ENCODE assay signal across 8 mouse cellular contexts in the genomic region with DNA sequence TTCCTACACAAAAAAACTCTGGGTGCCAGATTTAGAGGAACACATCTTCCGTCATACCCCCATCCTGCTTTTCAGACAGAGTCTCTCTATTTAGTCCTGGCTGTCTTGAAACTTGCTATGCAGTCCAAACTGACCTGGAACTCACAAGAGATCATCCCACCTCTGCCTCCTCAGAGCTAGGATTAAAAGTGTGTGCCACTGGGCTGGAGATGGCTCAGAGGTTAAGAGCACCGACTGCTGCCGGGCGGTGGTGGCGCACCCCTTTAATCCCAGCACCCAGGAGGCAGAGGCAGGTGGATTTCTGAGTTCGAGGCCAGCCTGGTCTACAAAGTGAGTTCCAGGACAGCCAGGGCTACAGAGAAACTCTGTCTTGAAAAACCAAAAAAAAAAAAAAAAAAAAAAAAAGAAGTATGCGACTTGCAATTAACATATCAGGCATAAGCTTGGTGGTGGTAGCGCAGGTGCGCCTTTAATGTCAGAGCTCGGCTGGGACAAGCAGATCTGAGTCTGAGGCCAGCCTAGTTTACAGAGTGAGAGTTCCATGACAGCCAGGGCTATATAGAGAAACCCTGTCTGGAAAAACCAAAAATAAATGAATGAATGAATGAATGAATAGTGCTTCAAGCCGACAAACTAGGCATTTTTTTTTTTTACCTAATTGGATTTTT. TPM values are rescaled to one million over a fixed set of nuclear protein-coding genes. Genes with fewer than 3 reads are reported as not detected.
DNase-seq lines count a peak whose midpoint lies in the region; ATAC-seq and TF ChIP-seq lines count a peak whose summit lies in the region.

No protein-coding gene starts in this region.

- peak overlapping the region; percentile 91 for H3K4me2 ChIP-seq in heart, embryonic 13.5 days
- peak overlapping the region; percentile 77 for H3K4me2 ChIP-seq in forebrain, embryonic 15.5 days (replicated peaks)
- H3K4me2 ChIP-seq in liver, embryonic 16.5 days (ENCODE audit: low read depth, low read length), result peak overlapping the region; percentile 84

- peak overlapping the region; percentile 93 for H3K9ac ChIP-seq in heart, embryonic 13.5 days
- H3K9ac ChIP-seq in ES-E14 (ENCODE audit: insufficient read depth, low read depth, low read length, poor library complexity, severe bottlenecking), result 0 out of 2 replicates have a peak overlapping the region, but pooled peaks have one; percentile 3
- peak overlapping the region; percentile 82 for H3K9ac ChIP-seq in forebrain, embryonic 15.5 days (replicated peaks)
- peak overlapping the region; percentile 97 for H3K9ac ChIP-seq in liver, embryonic 16.5 days (ENCODE audit: low read depth, low read length)

- ATAC-seq in heart, embryonic 13.5 days (ENCODE audit: extremely low read depth, insufficient number of reproducible peaks, low FRiP score, low TSS enrichment), result no peak
- no peak for ATAC-seq in forebrain, embryonic 15.5 days (replicated peaks)
- no peak for ATAC-seq in liver, embryonic 16.5 days (ENCODE audit: low read depth)
- ATAC-seq in frontal cortex, adult (ENCODE audit: low TSS enrichment), result no peak

- intact Hi-C loops in heart, postnatal 36 days (cut with DNase I), result loop anchor here (5.0 to 10.0 kb wide), 3 partner anchors 109 to 202 kb away; a partner anchor contains a TSS

- H3K4me3 ChIP-seq in heart, embryonic 13.5 days, result peak overlapping the region; percentile 82
- peak overlapping the region; percentile 78 to 92 for H3K4me3 ChIP-seq in ES-E14 (ENCODE audit: insufficient read depth in 1 of 2, low read depth in 1 of 2, low read length in 2 of 2, poor library complexity in 1 of 2, severe bottlenecking in 1 of 2)
- H3K4me3 ChIP-seq in forebrain, embryonic 15.5 days, result peak overlapping the region; percentile 79
- peak overlapping the region; percentile 100 for H3K4me3 ChIP-seq in liver, embryonic 16.5 days (ENCODE audit: low read depth, low read length)

- no peak for DNase-seq in heart, postnatal 36 days
- no peak for DNase-seq in ES-E14 (ENCODE audit: low read depth, low spot score)
- peak; percentile 64 for DNase-seq in thymus, postnatal 14 days
- no peak for DNase-seq in gastrocnemius, postnatal 25 days

- WGBS in heart, embryonic 13.5 days, result 19% methylated on average over 11 of the region's 11 CpGs
- WGBS in forebrain, embryonic 15.5 days, result 25% methylated on average over 11 of the region's 11 CpGs
- 12% methylated on average over 11 of the region's 11 CpGs for WGBS in liver, embryonic 16.5 days (ENCODE audit: insufficient replicate concordance)

- H3K27me3 ChIP-seq in heart, embryonic 13.5 days (replicated peaks), result no peaks in the 10 kb centered on the region
- no peaks in the 10 kb centered on the region for H3K27me3 ChIP-seq in forebrain, embryonic 15.5 days
- no peaks in the 10 kb centered on the region for H3K27me3 ChIP-seq in liver, embryonic 16.5 days (ENCODE audit: control insufficient read depth, insufficient read depth, low read depth, low read length)

- H3K36me3 ChIP-seq in heart, embryonic 13.5 days, result peaks cover 13% of the 10 kb centered on the region
- peaks cover 3% of the 10 kb centered on the region for H3K36me3 ChIP-seq in ES-E14 (ENCODE audit: control insufficient read depth, insufficient read depth, low read length, poor library complexity, severe bottlenecking)
- H3K36me3 ChIP-seq in forebrain, embryonic 15.5 days, result peaks cover 5% of the 10 kb centered on the region
- peaks cover 2% of the 10 kb centered on the region for H3K36me3 ChIP-seq in liver, embryonic 16.5 days (ENCODE audit: control insufficient read depth, insufficient read depth)

- no peaks in the 10 kb centered on the region for H3K9me3 ChIP-seq in heart, embryonic 13.5 days
- H3K9me3 ChIP-seq in ES-E14 (ENCODE audit: control insufficient read depth, insufficient read depth, low read depth, low read length), result no peaks in the 10 kb centered on the region
- no peaks in the 10 kb centered on the region for H3K9me3 ChIP-seq in forebrain, embryonic 15.5 days
- no peaks in the 10 kb centered on the region for H3K9me3 ChIP-seq in liver, embryonic 16.5 days (replicated peaks; ENCODE audit: control insufficient read depth, low read length)

- in situ Hi-C loops in ES-E14 (cut with MboI; ENCODE audit: low sequenced_read_pairs in 2 of 2, unreplicated experiment in 2 of 2), result loop anchor here in 1 of 2 experiments (25.0 kb wide), 1 partner anchor 414 kb away; a partner anchor contains a TSS

- no peak overlapping the region; the same call in 1 of the 2 replicates for H3K27ac ChIP-seq in heart, embryonic 13.5 days (replicated peaks)
- H3K27ac ChIP-seq in ES-E14 (ENCODE audit: insufficient read depth, low read depth, low read length, poor library complexity, severe bottlenecking), result no peak overlapping the region
- H3K27ac ChIP-seq in forebrain, embryonic 15.5 days (replicated peaks), result peak overlapping the region; percentile 96; the same call in 1 of the 2 replicates
- H3K27ac ChIP-seq in liver, embryonic 16.5 days (ENCODE audit: low read length), result peak overlapping the region; percentile 94; the same call in 1 of the 2 replicates

- H3K4me1 ChIP-seq in heart, embryonic 13.5 days, result peaks cover 37% of the 10 kb centered on the region
- H3K4me1 ChIP-seq in ES-E14 (ENCODE audit: control insufficient read depth in 2 of 2, insufficient read depth in 2 of 2, low read length in 2 of 2, poor library complexity in 1 of 2), result peaks cover 2 to 3% of the 10 kb centered on the region in 2 experiments; a peak in 2 of 4 replicates
- H3K4me1 ChIP-seq in forebrain, embryonic 15.5 days, result peaks cover 29% of the 10 kb centered on the region
- H3K4me1 ChIP-seq in liver, embryonic 16.5 days (ENCODE audit: control insufficient read depth, low read depth, low read length), result peaks cover 23% of the 10 kb centered on the region

TF ChIP-seq in ES-E14, 5 proteins besides CTCF, POLR2A, EP300 and RAD21:
- TF ChIP-seq HCFC1 (IDR thresholded peaks at IDR 0.05; ENCODE audit: borderline replicate concordance, insufficient read depth, low read length) (no peak), ZNF384 (IDR thresholded peaks at IDR 0.05; ENCODE audit: low read depth, low read length) (0 out of 2 replicates have a peak, but pooled peaks have one; percentile 52)

RNA-seq across cellular contexts. Expression of a gene that starts 1.4 kb away (rescaled TPM):
- 21.0 and 21.4 TPM in 2 replicates for polyA plus RNA-seq in heart, embryonic 13.5 days (2015; fragmentation: Nextera tagmentation; extraction: Ambion mirVana)
- total RNA-seq in heart, postnatal 36 days (2021), result 10 to 100 TPM; 14.9 to 16.2 TPM
- 36.3 and 49.3 TPM in 2 replicates for total RNA-seq in ES-E14 (2012; rRNA removed)
- 37.5 and 44.7 TPM in 2 replicates for polyA plus RNA-seq in forebrain, embryonic 15.5 days (2015; fragmentation: Nextera tagmentation; extraction: Ambion mirVana)
- polyA plus RNA-seq in liver, embryonic 16.5 days (2015; fragmentation: Nextera tagmentation; extraction: Ambion mirVana), result 9.3 and 10.1 TPM in 2 replicates
- 1 to 10 TPM; 7.5 to 9.9 TPM for total RNA-seq in gastrocnemius, postnatal 25 days (2021)

RNA-seq across cellular contexts. Expression of a gene that starts 34.8 kb away (rescaled TPM):
- 14.7 and 15.8 TPM in 2 replicates for polyA plus RNA-seq in heart, embryonic 13.5 days (2015; fragmentation: Nextera tagmentation; extraction: Ambion mirVana)
- 10 to 100 TPM; 23.9 to 26.5 TPM for total RNA-seq in heart, postnatal 36 days (2021)
- 8.3 and 10.5 TPM in 2 replicates for total RNA-seq in ES-E14 (2012; rRNA removed)
- 32.0 and 33.5 TPM in 2 replicates for polyA plus RNA-seq in forebrain, embryonic 15.5 days (2015; fragmentation: Nextera tagmentation; extraction: Ambion mirVana)
- polyA plus RNA-seq in liver, embryonic 16.5 days (2015; fragmentation: Nextera tagmentation; extraction: Ambion mirVana), result 8.6 and 9.1 TPM in 2 replicates
- 10 to 100 TPM; 14.2 to 14.6 TPM for total RNA-seq in gastrocnemius, postnatal 25 days (2021)

Comparison
In these comparisons a context has a peak if more than half of its experiments do, and no peak if none do; other contexts are left out.
1. H3K27ac ChIP-seq: peak in forebrain, embryonic 15.5 days (single experiment) and liver, embryonic 16.5 days (single experiment); none in heart, embryonic 13.5 days (single experiment) and ES-E14 (single experiment).
2. H3K9ac ChIP-seq: peak in every context shown above with its lines; median percentile 97 in liver, embryonic 16.5 days; 93 in heart, embryonic 13.5 days; 82 in forebrain, embryonic 15.5 days; 3 in ES-E14.
3. Peak in every context shown above with its lines, with median percentiles within 50 percentile points of each other: H3K4me2 ChIP-seq and H3K4me3 ChIP-seq.